Mouse (Mus musculus) heart, postnatal 0 days (tissue): Measurements from ENCODE around the gene Tra2a. TPM values are rescaled to one million over a fixed set of nuclear protein-coding genes. Genes with fewer than 3 reads are reported as not detected.

Experiments
- ATAC-seq: fragments of 200-750 bp; cut with Nextera tagmentation; 2 replicates; pipeline ENCODE4 v1.8.0; 2017; ENCODE audit warnings: low read depth, moderate number of reproducible peaks, moderate library complexity; ENCODE audit not compliant: insufficient read depth
- DNase-seq: peaks from one replicate; pipeline ENCODE4 v3.0.0-alpha.2; 2016; ENCODE audit warnings: low spot score
- H3K27ac ChIP-seq: fragments of 300-500 bp; sonication (generic); 2 replicates; pipeline ENCODE4 v1.5.1; 2014; ENCODE audit warnings: low read depth, mild to moderate bottlenecking
- H3K27me3 ChIP-seq: fragments of 300-500 bp; sonication (generic); 2 replicates; pipeline ENCODE4 v1.6.1; 2014; ENCODE audit warnings: low read length, mixed read lengths; ENCODE audit not compliant: control insufficient read depth, insufficient read depth
- H3K36me3 ChIP-seq: fragments of 300-500 bp; sonication (generic); replicated peaks from 2 replicates; pipeline ENCODE4 v1.6.1; 2014; ENCODE audit warnings: low read length, mixed read lengths; ENCODE audit not compliant: control insufficient read depth, insufficient read depth
- H3K4me1 ChIP-seq: fragments of 300-500 bp; sonication (generic); 2 replicates; pipeline ENCODE4 v1.6.1; 2014; ENCODE audit warnings: antibody characterized with exemption; ENCODE audit not compliant: control insufficient read depth, insufficient read depth
- H3K4me2 ChIP-seq: fragments of 300-500 bp; sonication (generic); 2 replicates; pipeline ENCODE4 v1.6.1; 2014; ENCODE audit warnings: low read depth, mild to moderate bottlenecking, low read length, moderate library complexity
- H3K4me3 ChIP-seq: fragments of 300-500 bp; sonication (generic); 2 replicates; pipeline ENCODE4 v1.5.1; 2014; ENCODE audit warnings: low read depth, low read length
- H3K9ac ChIP-seq: fragments of 300-500 bp; sonication (generic); replicated peaks from 2 replicates; pipeline ENCODE4 v1.6.1; 2014; ENCODE audit warnings: low read depth, low read length, mixed read lengths
- H3K9me3 ChIP-seq: fragments of 300-500 bp; sonication (generic); replicated peaks from 2 replicates; pipeline ENCODE4 v1.6.1; 2016; ENCODE audit warnings: low read length; ENCODE audit not compliant: control insufficient read depth
- CTCF ChIP-seq: IDR thresholded peaks from 2 replicates; pipeline ENCODE4 v1.5.1; 2016; ENCODE audit warnings: antibody characterized with exemption, control low read depth, low read depth
- EP300 ChIP-seq: IDR thresholded peaks from 2 replicates; pipeline ENCODE4 v1.6.1; 2016; ENCODE audit warnings: antibody characterized with exemption, low read depth
- WGBS: fragments of 180-500 bp; shearing (Covaris S2); extraction: QIAGEN DNeasy Blood & Tissue Kit; methylation state at CpG from one replicate; pipeline ENCODE4 v1.1.7; 2014; 5-methylcytosine and 5-hydroxymethylcytosine counted together
- polyA plus RNA-seq: library from polyadenylated mRNA; unstranded; fragments of >200 nt; fragmentation: Nextera tagmentation; extraction: Ambion mirVana; gene quantifications from 2 replicates; pipeline ENCODE4 v1.2.1, GENCODE M21; 2015
- total RNA-seq: library from RNA; depleted of rRNA; stranded (reverse); fragments of >200 nt; gene quantifications from 2 replicates; pipeline ENCODE4 v1.2.3, GENCODE M21; 2014; ENCODE audit warnings: low replicate concordance; rRNA removed

The Tra2a gene
- total RNA-seq: 33.6 and 41.8 TPM in 2 replicates
- 26.0 and 32.5 TPM in 2 replicates for polyA plus RNA-seq

DNA sequence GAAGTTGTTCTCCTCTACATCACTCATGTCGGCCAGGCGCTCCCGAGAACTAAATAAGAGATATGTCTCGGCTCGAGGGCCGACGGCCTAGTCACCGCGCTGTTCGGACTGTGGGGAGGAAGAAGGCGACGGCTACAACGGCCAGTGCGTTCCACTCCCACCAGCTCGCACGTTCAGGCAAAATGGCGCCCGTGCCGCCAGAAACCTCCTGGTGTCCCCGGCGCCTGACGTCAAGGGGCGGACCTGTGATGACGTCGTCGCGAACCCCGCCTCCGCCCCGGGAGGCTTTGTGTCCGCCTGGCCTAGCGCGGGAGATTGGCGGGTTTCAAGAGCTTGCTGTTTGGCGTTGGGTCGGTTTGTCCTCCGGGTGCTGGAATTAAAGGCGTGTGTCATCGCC, at the start of gene Tra2a:
Gene Tra2a (minus strand): TSS at position 187 of the 397 bp plus-strand sequence.
- Histone ChIP-seq H3K27me3 (no peaks in the 10 kb centered on the region), H3K4me1 (peaks cover 28% of the 10 kb centered on the region), H3K9ac (peak within 1 kb of the TSS; percentile 95), H3K9me3 (no peaks in the 10 kb centered on the region), H3K27ac (peak within 1 kb of the TSS; percentile 96), H3K4me3 (peak within 1 kb of the TSS; percentile 92), H3K36me3 (no peaks in the 10 kb centered on the region), H3K4me2 (peak within 1 kb of the TSS; percentile 85)
- ATAC-seq (peak; percentile 98), DNase-seq (peak; percentile 96)
- under 1% methylated on average over 39 of the region's 39 CpGs for WGBS
- TF ChIP-seq EP300: no peak
- TF ChIP-seq CTCF: no peak

DNA sequence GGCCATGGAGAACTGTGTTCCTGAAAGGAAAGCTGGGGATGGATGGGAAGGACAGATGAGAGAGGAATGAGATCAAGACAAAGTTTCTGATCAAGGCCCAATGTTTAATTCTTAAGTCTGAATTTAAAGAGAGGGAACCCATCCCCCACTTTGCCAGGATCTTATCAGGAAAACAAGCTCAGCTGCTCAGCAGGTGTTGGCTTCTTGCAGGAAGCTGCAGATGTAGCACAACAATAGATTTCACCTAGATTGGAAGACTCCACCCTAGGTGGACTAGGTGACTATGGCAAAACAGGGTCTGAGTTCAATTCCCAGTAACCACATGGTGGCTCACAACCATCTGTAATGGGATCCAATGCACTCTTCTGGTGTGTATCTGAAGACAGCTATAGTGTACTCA, 34.5 kb upstream of the Tra2a start:
- H3K36me3 ChIP-seq: no peaks in the 10 kb centered on the region
- H3K9ac ChIP-seq: no peak overlapping the region
- H3K4me2 ChIP-seq: no peak overlapping the region
- no peaks in the 10 kb centered on the region for H3K4me1 ChIP-seq
- H3K27me3 ChIP-seq: no peaks in the 10 kb centered on the region
- DNase-seq (no peak), ATAC-seq (no peak)
- H3K27ac ChIP-seq: no peak overlapping the region
- H3K9me3 ChIP-seq: no peaks in the 10 kb centered on the region
- H3K4me3 ChIP-seq: no peak overlapping the region
- no peak for TF ChIP-seq EP300
- TF ChIP-seq CTCF: no peak

DNA sequence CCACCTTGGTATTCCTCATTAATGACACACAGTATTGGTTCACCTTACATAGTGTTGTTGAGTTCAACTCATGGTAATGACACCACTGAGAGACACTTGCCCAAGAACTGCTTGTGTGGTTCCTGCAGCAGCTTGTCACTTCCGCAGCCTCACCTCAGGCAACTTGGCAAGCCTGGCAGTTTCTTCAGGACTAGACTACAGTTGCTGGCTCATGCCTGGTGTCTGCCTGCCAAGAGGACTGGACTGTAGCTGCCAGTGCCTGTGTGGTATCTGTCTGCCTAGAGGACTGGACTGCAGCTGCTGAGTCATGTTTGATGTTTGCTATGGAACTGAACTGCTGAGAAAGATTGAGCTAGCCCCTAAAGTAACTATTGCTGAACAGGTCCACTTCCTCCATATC, 18.3 kb upstream of the Tra2a start:
- DNase-seq: peak; percentile 75
- TF ChIP-seq CTCF: no peak
- Histone ChIP-seq H3K9ac (no peak overlapping the region), H3K9me3 (no peaks in the 10 kb centered on the region), H3K4me1 (no peaks in the 10 kb centered on the region), H3K36me3 (no peaks in the 10 kb centered on the region), H3K27me3 (no peaks in the 10 kb centered on the region), H3K4me3 (no peak overlapping the region), H3K27ac (no peak overlapping the region), H3K4me2 (no peak overlapping the region)
- ATAC-seq: peak; percentile 88
- 57% methylated on average over 1 of the region's 1 CpGs for WGBS

DNA sequence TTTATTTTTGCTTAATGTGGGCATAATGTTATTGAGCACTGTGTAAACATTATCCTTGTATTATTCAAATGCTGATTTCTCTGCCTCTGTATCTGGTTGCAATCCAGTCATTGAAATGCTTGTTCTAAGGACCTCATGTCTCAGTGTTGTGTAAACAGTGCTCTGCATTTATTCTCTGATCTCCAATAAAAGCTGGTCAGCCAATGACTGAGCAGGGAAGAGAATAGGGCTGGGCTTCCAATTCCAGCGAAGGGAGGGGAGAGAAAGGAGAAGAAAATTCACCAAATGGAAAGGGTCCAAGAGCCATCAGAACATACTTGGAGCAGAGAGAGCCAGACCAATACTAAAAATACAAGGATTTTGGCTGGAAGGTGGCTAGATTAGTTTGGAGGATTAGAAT, 17.1 kb upstream of the Tra2a start:
- Histone ChIP-seq H3K36me3 (no peaks in the 10 kb centered on the region), H3K27me3 (no peaks in the 10 kb centered on the region), H3K27ac (no peak overlapping the region), H3K9ac (no peak overlapping the region), H3K4me1 (no peaks in the 10 kb centered on the region), H3K9me3 (no peaks in the 10 kb centered on the region), H3K4me3 (no peak overlapping the region), H3K4me2 (no peak overlapping the region)
- ATAC-seq (no peak), DNase-seq (no peak)
- TF ChIP-seq CTCF (no peak), EP300 (no peak)
- WGBS: 43% methylated on average over 1 of the region's 1 CpGs

DNA sequence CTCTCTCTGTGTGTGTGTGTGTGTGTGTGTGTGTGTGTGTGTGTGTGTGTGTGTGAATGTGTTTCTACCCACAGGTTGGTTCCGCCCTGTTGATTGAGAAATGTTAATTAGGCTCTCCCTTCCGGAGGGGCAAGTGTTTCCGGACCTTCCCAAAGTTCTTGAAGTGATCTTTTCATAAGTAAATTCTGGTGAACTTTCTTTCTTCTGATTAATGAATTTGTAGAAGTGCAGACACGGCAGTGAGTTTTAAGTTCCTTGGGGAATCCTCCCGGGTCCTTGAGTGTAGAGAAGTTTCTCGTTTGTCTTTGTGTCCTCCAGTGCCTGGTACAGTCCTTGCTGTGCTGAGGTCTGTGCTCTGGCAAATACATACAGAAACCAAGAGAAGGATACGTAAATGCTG, 11.5 kb upstream of the Tra2a start:
- H3K27me3 ChIP-seq: no peaks in the 10 kb centered on the region
- no peak overlapping the region for H3K27ac ChIP-seq
- no peak for DNase-seq
- H3K9me3 ChIP-seq: no peaks in the 10 kb centered on the region
- no peaks in the 10 kb centered on the region for H3K4me1 ChIP-seq
- H3K36me3 ChIP-seq: no peaks in the 10 kb centered on the region
- H3K4me2 ChIP-seq: no peak overlapping the region
- ATAC-seq: no peak
- no peak overlapping the region for H3K4me3 ChIP-seq
- H3K9ac ChIP-seq: no peak overlapping the region
- TF ChIP-seq EP300 (no peak), CTCF (no peak)
- 92% methylated on average over 7 of the region's 7 CpGs for whole genome bisulfite sequencing

DNA sequence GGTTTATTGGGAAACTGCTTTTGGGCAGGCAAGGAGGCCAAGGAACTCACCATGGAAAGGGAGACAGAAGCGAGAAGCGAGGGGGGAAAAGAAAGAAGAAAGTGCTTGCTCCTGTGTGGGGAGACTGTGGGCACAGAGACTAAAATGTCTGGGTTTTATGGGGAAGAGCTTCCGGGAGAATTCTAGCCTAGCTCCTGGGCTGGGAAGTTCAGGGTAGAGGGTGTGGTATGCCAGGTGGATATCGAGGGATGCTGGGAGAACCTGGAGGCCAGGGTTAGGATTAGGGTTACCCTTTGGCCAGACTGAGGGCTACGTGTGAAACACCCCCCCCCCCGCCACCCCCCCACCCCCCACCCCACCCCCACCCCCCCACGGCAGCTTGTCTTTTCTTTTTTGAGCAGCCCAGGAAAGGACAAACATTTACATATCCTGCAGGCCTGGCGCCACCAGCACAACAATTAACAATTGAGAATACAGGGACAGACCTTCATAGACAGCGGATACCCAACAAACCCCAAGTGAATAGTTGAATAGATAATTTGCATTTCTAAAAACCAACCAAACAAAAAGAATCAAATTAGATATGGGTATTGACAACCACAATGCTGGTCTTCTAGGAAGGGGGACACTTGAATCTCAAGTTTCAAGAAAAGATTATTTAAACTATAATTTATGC, 10.7 kb upstream of the Tra2a start:
- DNase-seq: no peak
- 60% methylated on average over 9 of the region's 9 CpGs for WGBS

More for the DNA sequence above, 10.7 kb upstream of the Tra2a start:
- Histone ChIP-seq H3K9ac (no peak overlapping the region), H3K27ac (no peak overlapping the region), H3K27me3 (no peaks in the 10 kb centered on the region), H3K4me3 (no peak overlapping the region), H3K4me1 (no peaks in the 10 kb centered on the region), H3K36me3 (no peaks in the 10 kb centered on the region), H3K4me2 (no peak overlapping the region), H3K9me3 (no peaks in the 10 kb centered on the region)
- TF ChIP-seq CTCF: no peak
- no peak for TF ChIP-seq EP300
- no peak for ATAC-seq
